Mouse (Mus musculus) limb, embryonic 15.5 days (tissue): Measurements from ENCODE around the gene Fads1. TPM values are rescaled to one million over a fixed set of nuclear protein-coding genes. Genes with fewer than 3 reads are reported as not detected.
A peak's percentile ranks its signal among the peaks of the same experiment; 100 is the strongest.

Source experiments
- ATAC-seq: fragments of 200-750 bp; cut with Nextera tagmentation; 2 replicates; pipeline ENCODE4 v1.8.0; 2017; ENCODE audit warnings: low read depth, moderate TSS enrichment; ENCODE audit not compliant: insufficient number of reproducible peaks, low FRiP score, low TSS enrichment
- H3K27ac ChIP-seq: fragments of 300-500 bp; sonication (generic); 2 replicates; pipeline ENCODE4 v1.5.1; 2015; ENCODE audit warnings: moderate library complexity, mild to moderate bottlenecking, inconsistent platforms
- H3K27me3 ChIP-seq: fragments of 300-500 bp; sonication (generic); 2 replicates; pipeline ENCODE4 v1.6.1; 2015; ENCODE audit warnings: inconsistent platforms
- H3K36me3 ChIP-seq: fragments of 300-500 bp; sonication (generic); 2 replicates; pipeline ENCODE4 v1.6.1; 2015; ENCODE audit warnings: inconsistent platforms
- H3K4me1 ChIP-seq: fragments of 300-500 bp; sonication (generic); 2 replicates; pipeline ENCODE4 v1.6.1; 2015; ENCODE audit warnings: inconsistent platforms
- H3K4me2 ChIP-seq: fragments of 300-500 bp; sonication (generic); 2 replicates; pipeline ENCODE4 v1.6.1; 2015; ENCODE audit warnings: mild to moderate bottlenecking, inconsistent platforms
- H3K4me3 ChIP-seq: fragments of 300-500 bp; sonication (generic); 2 replicates; pipeline ENCODE4 v1.5.1; 2015; ENCODE audit warnings: mild to moderate bottlenecking, inconsistent platforms
- H3K9ac ChIP-seq: fragments of 300-500 bp; sonication (generic); 2 replicates; pipeline ENCODE4 v1.6.1; 2015; ENCODE audit warnings: inconsistent platforms
- H3K9me3 ChIP-seq: fragments of 300-500 bp; sonication (generic); 2 replicates; pipeline ENCODE4 v1.6.1; 2016; ENCODE audit warnings: inconsistent platforms
- WGBS: fragments of 180-500 bp; shearing (Covaris S2); methylation state at CpG from one replicate; pipeline ENCODE4 v1.1.7; 2015; 5-methylcytosine and 5-hydroxymethylcytosine counted together
- microRNA-seq: library from miRNA; unstranded; fragments of <30 nt; microRNA quantifications from one replicate; pipeline ENCODE4, GENCODE M21; 2016
- polyA plus RNA-seq: library from polyadenylated mRNA; unstranded; fragments of >200 nt; fragmentation: Nextera tagmentation; extraction: Ambion mirVana; gene quantifications from 2 replicates; pipeline ENCODE4 v1.2.1, GENCODE M21; 2015

Fads1 gene
- polyA plus RNA-seq, 1 experiment from 2014 or later: 79.8 TPM

DNA sequence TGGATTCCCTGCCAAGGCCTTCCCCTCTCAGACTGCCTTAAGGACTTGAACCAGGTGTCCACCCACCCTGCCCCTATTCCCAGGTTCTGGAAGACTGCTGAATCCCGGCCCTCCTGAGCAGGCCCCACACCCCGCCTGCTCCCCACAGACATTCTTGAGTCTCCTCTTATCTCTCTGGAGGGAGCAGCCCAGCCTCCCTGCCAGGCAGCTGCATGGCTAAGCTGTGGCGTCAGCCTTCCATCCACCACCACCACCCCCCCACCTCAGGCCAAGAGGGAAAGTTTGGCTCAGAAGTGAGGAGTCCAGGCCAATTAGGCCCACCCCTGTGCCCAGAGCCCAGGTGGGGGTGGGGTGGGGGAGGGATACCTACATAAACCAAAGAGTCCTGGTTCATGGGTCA, 55.8 kb downstream of the Fads1 start:
- peaks cover 18% of the 10 kb centered on the region for H3K4me1 ChIP-seq
- no peaks in the 10 kb centered on the region for H3K9me3 ChIP-seq
- H3K27me3 ChIP-seq: peaks cover 6% of the 10 kb centered on the region; the same call in 1 of the 2 replicates
- H3K4me3 ChIP-seq: no peak overlapping the region
- no peak for ATAC-seq
- H3K36me3 ChIP-seq: no peaks in the 10 kb centered on the region
- no peak overlapping the region for H3K27ac ChIP-seq
- H3K9ac ChIP-seq: no peak overlapping the region
- WGBS: 54% methylated on average over 3 of the region's 3 CpGs
- no peak overlapping the region for H3K4me2 ChIP-seq

GRCm38 (mm10) chr19:10239419-10239818, 56.7 kb downstream of the Fads1 start:
- 37% methylated on average over 2 of the region's 2 CpGs for WGBS
- Histone ChIP-seq H3K9me3 (no peaks in the 10 kb centered on the region), H3K27me3 (peaks cover 6% of the 10 kb centered on the region; the same call in 1 of the 2 replicates), H3K27ac (no peak overlapping the region), H3K9ac (no peak overlapping the region), H3K4me2 (no peak overlapping the region), H3K36me3 (no peaks in the 10 kb centered on the region), H3K4me1 (peaks cover 18% of the 10 kb centered on the region), H3K4me3 (no peak overlapping the region)
- no peak for ATAC-seq

DNA sequence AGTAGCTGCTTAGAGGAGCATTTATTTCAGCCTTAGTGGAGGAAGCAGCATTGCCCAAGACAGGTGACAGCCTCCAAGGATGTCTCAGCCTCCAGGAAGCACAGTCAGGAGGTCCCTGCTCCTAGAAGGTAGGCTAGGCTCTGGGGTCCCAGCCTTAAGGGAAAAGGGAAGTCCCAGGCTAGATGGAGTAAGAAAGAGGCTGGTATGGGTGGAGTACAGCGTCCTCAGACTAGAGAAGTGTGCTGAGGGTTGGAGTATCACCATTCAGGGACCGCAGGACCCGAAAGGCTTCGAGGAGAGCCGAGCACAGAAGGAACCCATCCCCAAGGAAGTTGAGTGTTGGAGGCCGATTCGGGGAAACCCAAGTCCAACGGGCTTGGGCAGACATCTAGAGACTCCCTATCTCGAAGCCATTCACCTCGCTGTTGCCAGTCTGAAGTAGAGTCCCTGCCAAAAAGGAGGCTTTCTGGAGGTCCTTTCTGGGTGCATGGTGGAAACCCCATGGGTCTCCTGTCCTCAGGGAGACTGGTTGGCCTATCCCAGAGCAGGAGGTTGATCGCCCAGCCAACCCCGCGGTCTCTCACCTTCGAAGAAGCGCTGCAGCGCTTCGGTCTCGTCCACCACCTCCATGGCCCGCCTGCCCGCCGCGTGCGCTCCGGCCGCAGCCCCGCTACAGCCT, 57.4 kb downstream of the Fads1 start:
- Histone ChIP-seq H3K27ac (no peak overlapping the region), H3K4me2 (peak overlapping the region; percentile 92), H3K9ac (peak overlapping the region; percentile 35), H3K4me3 (peak overlapping the region; percentile 49), H3K4me1 (peaks cover 18% of the 10 kb centered on the region), H3K36me3 (no peaks in the 10 kb centered on the region), H3K27me3 (peaks cover 6% of the 10 kb centered on the region; the same call in 1 of the 2 replicates), H3K9me3 (no peaks in the 10 kb centered on the region)
- WGBS: 4% methylated on average over 26 of the region's 26 CpGs
- no peak; the same call in 1 of the 2 replicates for ATAC-seq

- Histone ChIP-seq H3K4me1 (peaks cover 18% of the 10 kb centered on the region), H3K27me3 (peaks cover 6% of the 10 kb centered on the region; the same call in 1 of the 2 replicates), H3K4me2 (peak within 1 kb of the TSS; percentile 92), H3K4me3 (peak within 1 kb of the TSS; percentile 49), H3K36me3 (no peaks in the 10 kb centered on the region), H3K9ac (peak within 1 kb of the TSS; percentile 35), H3K9me3 (no peaks in the 10 kb centered on the region), H3K27ac (no peak within 1 kb of the TSS)
- ATAC-seq: peak; percentile 62
- WGBS: 8% methylated on average over 39 of the region's 43 CpGs
Measured at GRCm38 (mm10) chr19:10240654-10241305, 58.1 kb downstream of the Fads1 start, which contains the start of gene Myrf. TSS of gene Myrf (minus strand) at chr19:10240748.

DNA sequence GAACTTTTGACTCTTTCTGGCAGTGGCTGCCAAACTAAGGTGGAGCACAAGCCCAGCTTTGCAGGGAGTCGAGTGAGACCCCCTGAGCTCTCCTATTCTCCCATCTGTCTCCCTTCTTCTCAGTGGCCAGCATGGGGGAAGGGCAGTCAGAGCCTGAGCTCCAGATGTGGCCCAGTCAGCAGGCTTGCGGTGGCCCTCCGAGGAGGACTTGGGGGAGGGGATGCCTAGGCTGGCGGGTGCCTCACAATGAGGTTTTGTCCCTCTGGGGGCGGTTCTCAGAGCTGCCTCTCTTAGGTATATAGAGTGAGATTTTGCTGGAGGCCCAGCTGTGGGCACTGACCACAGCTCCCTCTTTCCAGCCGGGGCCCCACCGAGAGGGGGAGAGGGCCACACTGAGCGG, 60.2 kb downstream of the Fads1 start:
- no peaks in the 10 kb centered on the region for H3K9me3 ChIP-seq
- peaks cover 31% of the 10 kb centered on the region for H3K4me1 ChIP-seq
- 18% methylated on average over 8 of the region's 8 CpGs for WGBS
- H3K36me3 ChIP-seq: no peaks in the 10 kb centered on the region; the same call in 1 of the 2 replicates
- H3K4me2 ChIP-seq: no peak overlapping the region
- no peak overlapping the region for H3K27ac ChIP-seq
- H3K27me3 ChIP-seq: peaks cover 6% of the 10 kb centered on the region; the same call in 1 of the 2 replicates
- ATAC-seq: no peak
- no peak overlapping the region for H3K9ac ChIP-seq
- no peak overlapping the region for H3K4me3 ChIP-seq

GRCm38 (mm10) chr19:10244183-10244582, 61.5 kb downstream of the Fads1 start:
- Histone ChIP-seq H3K9ac (no peak overlapping the region), H3K27me3 (peaks cover 6% of the 10 kb centered on the region; the same call in 1 of the 2 replicates), H3K4me2 (no peak overlapping the region), H3K4me1 (peaks cover 31% of the 10 kb centered on the region), H3K9me3 (no peaks in the 10 kb centered on the region), H3K4me3 (no peak overlapping the region), H3K27ac (no peak overlapping the region), H3K36me3 (no peaks in the 10 kb centered on the region; the same call in 1 of the 2 replicates)
- no peak for ATAC-seq
- WGBS: 18% methylated on average over 3 of the region's 3 CpGs

Small RNA genes lying within 50 kb of the gene (microRNA-seq; reads per million reads assigned to microRNA genes)
- 1.0 reads per million for gene Mir6993

Other genes starting within 250 kb of the Fads1 start
- gene Fth1, start 202.3 kb upstream of the Fads1 start, polyA plus RNA-seq: 1,462 and 1,539 TPM in 2 replicates
- gene Best1, start 181.3 kb upstream of the Fads1 start, polyA plus RNA-seq: 1.9 and 2.1 TPM in 2 replicates
- 44.8 and 45.1 TPM in 2 replicates for gene Rab3il1, start 181.2 kb upstream of the Fads1 start, polyA plus RNA-seq
- gene Fads3, start 141.3 kb upstream of the Fads1 start, polyA plus RNA-seq: 12.7 and 17.1 TPM in 2 replicates
- gene Fads2, start 81.1 kb upstream of the Fads1 start, polyA plus RNA-seq: 63.8 and 65.8 TPM in 2 replicates
- 379 and 471 TPM in 2 replicates for gene Tmem258, start 21.1 kb downstream of the Fads1 start, polyA plus RNA-seq
- gene Fen1, start 21.3 kb downstream of the Fads1 start, polyA plus RNA-seq: 65.9 and 66.7 TPM in 2 replicates
- gene Myrf, start 57.9 kb downstream of the Fads1 start, polyA plus RNA-seq: 0.55 and 0.60 TPM in 2 replicates
- 3.1 and 3.3 TPM in 2 replicates for gene Dagla, start 122.0 kb downstream of the Fads1 start, polyA plus RNA-seq
- gene Syt7, start 206.2 kb downstream of the Fads1 start, polyA plus RNA-seq: 1.3 and 1.4 TPM in 2 replicates